Mouse (Mus musculus) small intestine, adult 2 months (tissue): ENCODE measurements around the gene Zfhx3. TPM values are rescaled to one million over a fixed set of nuclear protein-coding genes. Genes with fewer than 3 reads are reported as not detected.

Experiments used
- H3K27ac ChIP-seq: fragments of 200-500 bp; 2 replicates; pipeline ENCODE4 v1.5.1; 2012; ENCODE audit warnings: low read depth, low read length, control low read depth, inconsistent platforms; ENCODE audit not compliant: insufficient read depth
- H3K27me3 ChIP-seq: fragments of 200-500 bp; 2 replicates; pipeline ENCODE4 v1.6.1; 2012; ENCODE audit warnings: mild to moderate bottlenecking, moderate library complexity, low read length, inconsistent platforms; ENCODE audit not compliant: control insufficient read depth, insufficient read depth
- H3K36me3 ChIP-seq: fragments of 200-500 bp; 2 replicates; pipeline ENCODE4 v1.6.1; 2012; ENCODE audit warnings: mild to moderate bottlenecking, low read length, control low read depth, inconsistent platforms; ENCODE audit not compliant: control insufficient read depth, insufficient read depth
- H3K4me1 ChIP-seq: fragments of 200-500 bp; 2 replicates; pipeline ENCODE4 v1.6.1; 2012; ENCODE audit warnings: low read length, inconsistent platforms, mixed read lengths; ENCODE audit not compliant: control insufficient read depth, insufficient read depth, insufficient read length
- H3K4me3 ChIP-seq: fragments of 200-500 bp; 2 replicates; pipeline ENCODE4 v1.5.1; 2012; ENCODE audit warnings: low read depth, mild to moderate bottlenecking, control low read depth, inconsistent platforms, low read length, moderate library complexity
- CTCF ChIP-seq: fragments of 200-500 bp; IDR thresholded peaks from 2 replicates; pipeline ENCODE4 v1.5.1; 2012; ENCODE audit warnings: low read depth, mild to moderate bottlenecking, control low read depth, inconsistent platforms, low read length, moderate library complexity, mixed read lengths; ENCODE audit not compliant: insufficient replicate concordance, insufficient read length; ENCODE audit errors: extremely low read depth
- POLR2A ChIP-seq: fragments of 200-500 bp; IDR thresholded peaks from 2 replicates; pipeline ENCODE4 v1.6.1; 2012; ENCODE audit warnings: low read depth, mild to moderate bottlenecking, control low read depth, inconsistent platforms, low read length, moderate library complexity
- WGBS: fragments of 180-500 bp; shearing (Covaris S2); methylation state at CpG from one replicate; pipeline ENCODE4 v1.1.7; 2018; 5-methylcytosine and 5-hydroxymethylcytosine counted together
- polyA plus RNA-seq: library from polyadenylated mRNA; depleted of rRNA; stranded (reverse); fragments of >200 nt; gene quantifications from 2 replicates; pipeline ENCODE4 v1.2.3, GENCODE M21; 2012

Gene Zfhx3
- polyA plus RNA-seq, 1 experiment, result 2.0 TPM

GRCm38 (mm10) chr8:108781192-108781591 lies 838.7 kb downstream of the Zfhx3 start:
- WGBS, result 51% methylated on average over 5 of the region's 5 CpGs
- 0 out of 2 replicates have a peak, but pooled peaks cover 2% of the 10 kb centered on the region for H3K4me1 ChIP-seq
- H3K4me3 ChIP-seq, result no peak overlapping the region
- TF ChIP-seq POLR2A (no peak), CTCF (no peak)
- no peak overlapping the region for H3K27ac ChIP-seq
- no peaks in the 10 kb centered on the region for H3K36me3 ChIP-seq
- H3K27me3 ChIP-seq, result no peaks in the 10 kb centered on the region

GRCm38 (mm10) chr8:108783155-108783554 lies 840.7 kb downstream of the Zfhx3 start:
- H3K4me1 ChIP-seq, result no peaks in the 10 kb centered on the region
- TF ChIP-seq CTCF (no peak), POLR2A (no peak)
- H3K36me3 ChIP-seq, result no peaks in the 10 kb centered on the region

GRCm38 (mm10) chr8:108788156-108788761 lies 845.8 kb downstream of the Zfhx3 start:
- Histone ChIP-seq H3K27ac (no peak overlapping the region), H3K27me3 (no peaks in the 10 kb centered on the region), H3K4me3 (no peak overlapping the region), H3K36me3 (peaks cover 7% of the 10 kb centered on the region), H3K4me1 (no peaks in the 10 kb centered on the region)
- TF ChIP-seq POLR2A (no peak), CTCF (no peak)
- 72% methylated on average over 6 of the region's 6 CpGs for WGBS

More at GRCm38 (mm10) chr8:108783155-108783554, 840.7 kb downstream of the Zfhx3 start:
- H3K27ac ChIP-seq, result no peak overlapping the region
- H3K27me3 ChIP-seq, result no peaks in the 10 kb centered on the region
- no peak overlapping the region for H3K4me3 ChIP-seq
- 81% methylated on average over 10 of the region's 10 CpGs for WGBS

GRCm38 (mm10) chr8:108788762-108789157 lies 846.3 kb downstream of the Zfhx3 start:
- Histone ChIP-seq H3K27me3 (no peaks in the 10 kb centered on the region), H3K4me3 (no peak overlapping the region), H3K27ac (no peak overlapping the region), H3K36me3 (peaks cover 9% of the 10 kb centered on the region), H3K4me1 (no peaks in the 10 kb centered on the region)
- 89% methylated on average over 10 of the region's 10 CpGs for WGBS
- TF ChIP-seq CTCF, result no peak
- TF ChIP-seq POLR2A, result no peak

GRCm38 (mm10) chr8:108790559-108791293 lies 848.3 kb downstream of the Zfhx3 start:
- no peaks in the 10 kb centered on the region for H3K27me3 ChIP-seq
- no peak overlapping the region for H3K27ac ChIP-seq
- WGBS, result 60% methylated on average over 14 of the region's 14 CpGs
- H3K4me1 ChIP-seq, result no peaks in the 10 kb centered on the region
- no peak for TF ChIP-seq POLR2A
- TF ChIP-seq CTCF, result peak; percentile 36; the same call in 1 of the 2 replicates
- no peak overlapping the region for H3K4me3 ChIP-seq
- H3K36me3 ChIP-seq, result peaks cover 18% of the 10 kb centered on the region

- Histone ChIP-seq H3K27me3 (no peaks in the 10 kb centered on the region), H3K36me3 (peaks cover 18% of the 10 kb centered on the region), H3K4me3 (no peak overlapping the region), H3K27ac (no peak overlapping the region), H3K4me1 (no peaks in the 10 kb centered on the region; the same call in 1 of the 2 replicates)
- 89% methylated on average over 3 of the region's 3 CpGs for WGBS
- TF ChIP-seq CTCF, result no peak
- no peak for TF ChIP-seq POLR2A
Measured at GRCm38 (mm10) chr8:108796076-108796475, 853.6 kb downstream of the Zfhx3 start.

- peaks cover 18% of the 10 kb centered on the region for H3K36me3 ChIP-seq
- no peak overlapping the region for H3K4me3 ChIP-seq
- no peaks in the 10 kb centered on the region for H3K27me3 ChIP-seq
- H3K27ac ChIP-seq, result no peak overlapping the region
- H3K4me1 ChIP-seq, result no peaks in the 10 kb centered on the region; the same call in 1 of the 2 replicates
- WGBS, result 85% methylated on average over 3 of the region's 3 CpGs
- TF ChIP-seq CTCF (no peak), POLR2A (no peak)
Measured at GRCm38 (mm10) chr8:108796882-108797281, 854.4 kb downstream of the Zfhx3 start.
